Mouse (Mus musculus) G1E (cell line): ENCODE measurements around the gene Gm20481.

Experiments used
- CTCF ChIP-seq: IDR thresholded peaks from 2 replicates; pipeline ENCODE4 v1.5.1; 2012; ENCODE audit warnings: low read depth, low read length, inconsistent platforms, mixed read lengths
- GATA1 ChIP-seq: IDR thresholded peaks from 2 replicates; pipeline ENCODE4 v1.6.1; 2012; ENCODE audit warnings: borderline replicate concordance, low read length, inconsistent platforms, mixed read lengths
- POLR2AphosphoS5 ChIP-seq: IDR thresholded peaks from 2 replicates; pipeline ENCODE4 v1.6.1; 2012; ENCODE audit warnings: low read depth, low read length, inconsistent platforms; ENCODE audit not compliant: insufficient replicate concordance
- TAL1 ChIP-seq: conservative IDR thresholded peaks from 2 replicates; pipeline ENCODE4 v1.6.1; 2012; ENCODE audit warnings: low read depth, low read length, inconsistent platforms, mixed read lengths

DNA sequence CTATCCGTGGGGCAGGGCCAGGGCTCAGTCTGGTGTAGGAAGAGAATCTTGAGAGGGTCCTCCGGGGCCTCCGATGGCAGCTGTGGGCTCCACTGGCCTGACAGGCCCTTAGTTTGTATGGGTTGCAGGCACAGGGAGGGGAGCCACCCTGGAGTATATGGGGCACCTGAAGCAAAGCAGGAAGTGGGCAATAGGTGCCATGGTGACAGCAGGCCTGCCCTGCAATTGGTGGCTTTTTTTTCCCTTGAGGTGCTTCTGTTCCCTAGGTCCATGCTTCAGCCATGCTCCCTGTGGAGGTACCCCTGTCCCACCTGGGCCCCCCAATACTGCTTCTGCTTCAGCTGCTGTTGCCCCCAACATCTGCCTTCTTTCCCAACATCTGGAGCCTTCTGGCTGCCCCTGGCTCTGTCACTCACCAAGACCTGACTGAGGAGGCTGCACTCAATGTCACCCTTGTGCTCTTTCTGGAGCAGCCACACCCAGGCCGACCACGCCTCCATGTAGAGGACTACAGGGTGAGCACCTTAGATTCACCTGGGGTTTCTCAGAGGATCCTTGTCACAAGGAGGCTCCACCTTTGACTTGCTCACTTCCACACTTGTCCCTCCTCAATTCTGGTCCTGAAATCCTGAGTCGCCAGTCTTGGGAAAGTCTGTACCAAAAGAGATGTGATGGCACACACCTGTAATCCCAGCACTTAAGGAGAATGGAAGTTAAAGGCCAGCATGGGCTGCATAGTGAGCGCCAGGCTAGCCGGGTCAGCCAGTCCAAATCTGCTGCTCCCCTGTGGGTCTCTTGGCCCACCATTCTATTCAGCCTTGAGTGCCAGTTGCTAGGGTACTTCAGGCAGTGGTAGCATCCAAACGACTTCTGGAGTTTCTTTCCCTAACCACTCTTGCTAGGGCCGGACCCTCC, 47.3 kb downstream of the Gm20481 start:
- TF ChIP-seq CTCF = no peak
- no peak for TF ChIP-seq GATA1
- TF ChIP-seq TAL1 = no peak
- TF ChIP-seq POLR2AphosphoS5 = peak; percentile 20; the same call in 1 of the 2 replicates
